Mouse (Mus musculus) layer of hippocampus, adult 11-12 months (tissue): ENCODE measurements around the gene Rtbdn.

Experiments
- DNase-seq: peaks from one replicate; pipeline ENCODE4 v3.0.0; 2022; ENCODE audit warnings: low spot score

The Rtbdn gene

GRCm38 (mm10) chr8:84925557-84925956, 21.2 kb upstream of the Rtbdn start:
- no peak for DNase-seq

- DNase-seq = no peak
These were observed 19.3 kb upstream of the Rtbdn start for GRCm38 (mm10) chr8:84927513-84927912.

- DNase-seq = peak; percentile 75
These were observed 18.1 kb upstream of the Rtbdn start for GRCm38 (mm10) chr8:84928456-84929306.

- DNase-seq = no peak
These were observed 16.2 kb upstream of the Rtbdn start for GRCm38 (mm10) chr8:84930582-84930981.

GRCm38 (mm10) chr8:84933767-84934559, 12.8 kb upstream of the Rtbdn start:
- peak; percentile 43 for DNase-seq

- peak; percentile 36 for DNase-seq
These were observed 11.9 kb upstream of the Rtbdn start for GRCm38 (mm10) chr8:84934860-84935259.

- peak; percentile 17 for DNase-seq
These were observed 11.3 kb upstream of the Rtbdn start for GRCm38 (mm10) chr8:84935489-84935888.

- DNase-seq = no peak
These were observed 10.5 kb upstream of the Rtbdn start for GRCm38 (mm10) chr8:84936041-84936961.

GRCm38 (mm10) chr8:84936962-84937546, 9.7 kb upstream of the Rtbdn start, which contains the start of gene Mast1:
Gene Mast1, minus strand, starts transcription at chr8:84937359.
- DNase-seq = peak; percentile 58

- DNase-seq = no peak
These were observed 8.9 kb upstream of the Rtbdn start for GRCm38 (mm10) chr8:84937620-84938485.

GRCm38 (mm10) chr8:84943699-84944098, 3.1 kb upstream of the Rtbdn start:
- no peak for DNase-seq

- peak; percentile 64 for DNase-seq
These were observed 2.2 kb upstream of the Rtbdn start for GRCm38 (mm10) chr8:84944478-84945160.

GRCm38 (mm10) chr8:84945235-84945632, 1.6 kb upstream of the Rtbdn start:
- peak; percentile 70 for DNase-seq

GRCm38 (mm10) chr8:84945633-84946527, 911 bp upstream of the Rtbdn start:
- DNase-seq = peak; percentile 46

GRCm38 (mm10) chr8:84947241-84947545, 402 bp downstream of the Rtbdn start:
- DNase-seq = no peak

GRCm38 (mm10) chr8:84949753-84950152, 3.0 kb downstream of the Rtbdn start:
- DNase-seq = no peak

- peak; percentile 26 for DNase-seq
These were observed 5.9 kb downstream of the Rtbdn start for GRCm38 (mm10) chr8:84952612-84953255.

GRCm38 (mm10) chr8:84956768-84957167, 10.0 kb downstream of the Rtbdn start:
- DNase-seq = peak; percentile 81

- no peak for DNase-seq
These were observed 13.0 kb downstream of the Rtbdn start for GRCm38 (mm10) chr8:84959811-84960210.
